Mouse (Mus musculus) brain, embryonic 14.5 days (tissue): ENCODE measurements around the gene Akap13.

Experiments used
- CTCF ChIP-seq: fragments of 200-500 bp; IDR thresholded peaks from 2 replicates; pipeline ENCODE4 v1.5.1; 2012; ENCODE audit warnings: inconsistent platforms, mild to moderate bottlenecking, moderate library complexity, borderline replicate concordance; ENCODE audit not compliant: insufficient read depth, insufficient read length; ENCODE audit errors: extremely low read depth
- POLR2A ChIP-seq: fragments of 200-500 bp; IDR thresholded peaks from 2 replicates; pipeline ENCODE4 v1.6.1; 2012; ENCODE audit warnings: mild to moderate bottlenecking, inconsistent platforms, borderline replicate concordance; ENCODE audit not compliant: poor library complexity, insufficient read depth, insufficient read length, severe bottlenecking; ENCODE audit errors: extremely low read depth

DNA sequence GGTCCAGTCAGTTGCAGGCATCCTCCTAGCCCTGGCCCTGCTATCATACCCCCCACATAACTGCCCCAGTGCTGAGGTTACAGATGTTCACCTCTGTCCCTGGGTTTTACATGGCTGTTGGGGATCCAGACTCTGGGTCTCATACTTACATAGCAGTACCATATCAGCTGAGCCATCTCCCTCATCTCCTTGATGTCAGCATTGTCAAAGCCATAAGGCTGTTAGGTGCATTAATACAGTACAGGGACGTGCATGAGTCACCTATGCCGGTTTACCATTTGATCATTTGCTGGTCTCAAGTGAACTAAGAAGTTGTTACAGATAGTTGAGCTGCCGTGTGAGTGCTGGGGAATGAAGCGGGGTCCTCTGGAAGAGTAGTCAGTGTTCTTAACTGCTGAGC, 174.3 kb downstream of the Akap13 start:
- TF ChIP-seq POLR2A (no peak), CTCF (no peak)
